Mouse (Mus musculus) spleen, adult 2 months (tissue): Measurements from ENCODE around the gene Cmklr1.

Experiments used
- CTCF ChIP-seq: fragments of 200-500 bp; IDR thresholded peaks from 2 replicates; pipeline ENCODE4 v1.5.1; 2011; ENCODE audit warnings: mild to moderate bottlenecking, inconsistent platforms; ENCODE audit not compliant: insufficient read depth, insufficient read length, insufficient replicate concordance; ENCODE audit errors: extremely low read depth
- POLR2A ChIP-seq: fragments of 200-500 bp; IDR thresholded peaks from 2 replicates; pipeline ENCODE4 v1.6.1; 2011; ENCODE audit warnings: low read depth, low read length, inconsistent platforms

DNA sequence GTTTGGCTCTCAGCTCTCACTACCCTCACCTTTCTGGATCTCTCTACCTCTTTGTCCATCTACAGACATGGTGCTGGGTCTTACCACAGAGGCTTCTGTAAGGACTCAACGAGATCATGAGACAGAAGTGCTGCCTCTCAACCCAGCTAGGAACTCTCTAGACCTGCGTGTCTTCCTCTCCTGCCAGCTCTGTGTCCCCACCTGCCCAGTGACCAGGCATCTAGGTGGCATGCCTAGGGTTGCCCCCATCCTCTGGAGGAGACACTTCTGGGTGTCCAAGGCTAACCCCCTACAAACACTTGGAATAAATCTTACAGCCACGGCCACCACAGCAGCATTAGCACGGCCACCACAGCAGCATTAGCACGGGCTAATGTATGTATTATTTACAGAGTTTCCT lies 40.3 kb downstream of the Cmklr1 start:
- no peak for TF ChIP-seq CTCF
- TF ChIP-seq POLR2A: no peak
